Mouse (Mus musculus) midbrain, embryonic 14.5 days (tissue): ENCODE data around the gene Slc25a34. TPM values are rescaled to one million over a fixed set of nuclear protein-coding genes. Genes with fewer than 3 reads are reported as not detected.

Experiments
- ATAC-seq: fragments of 200-750 bp; cut with Nextera tagmentation; 2 replicates; pipeline ENCODE4 v1.8.0; 2017; ENCODE audit warnings: moderate number of reproducible peaks, moderate library complexity; ENCODE audit not compliant: low FRiP score, low TSS enrichment
- DNase-seq: peaks from one replicate; pipeline ENCODE4 v3.0.0-alpha.2; 2015
- H3K27ac ChIP-seq: fragments of 300-500 bp; sonication (generic); replicated peaks from 2 replicates; pipeline ENCODE4 v1.5.1; 2014; ENCODE audit warnings: mild to moderate bottlenecking, low read depth, low read length, moderate library complexity
- H3K27me3 ChIP-seq: fragments of 300-500 bp; sonication (generic); 2 replicates; pipeline ENCODE4 v1.6.1; 2014; ENCODE audit warnings: low read length, control low read depth, mixed read lengths; ENCODE audit not compliant: control insufficient read depth, insufficient read depth
- H3K36me3 ChIP-seq: fragments of 300-500 bp; sonication (generic); 2 replicates; pipeline ENCODE4 v1.6.1; 2014; ENCODE audit warnings: low read length, control low read depth; ENCODE audit not compliant: control insufficient read depth, insufficient read depth
- H3K4me1 ChIP-seq: fragments of 300-500 bp; sonication (generic); 2 replicates; pipeline ENCODE4 v1.6.1; 2014; ENCODE audit warnings: mild to moderate bottlenecking, antibody characterized with exemption, low read length, control low read depth; ENCODE audit not compliant: control insufficient read depth, insufficient read depth
- H3K4me2 ChIP-seq: fragments of 300-500 bp; sonication (generic); 2 replicates; pipeline ENCODE4 v1.6.1; 2014; ENCODE audit warnings: mild to moderate bottlenecking, low read length, moderate library complexity
- H3K4me3 ChIP-seq: fragments of 300-500 bp; sonication (generic); replicated peaks from 2 replicates; pipeline ENCODE4 v1.5.1; 2014; ENCODE audit warnings: low read depth, low read length
- H3K9ac ChIP-seq: fragments of 300-500 bp; sonication (generic); replicated peaks from 2 replicates; pipeline ENCODE4 v1.6.1; 2014; ENCODE audit warnings: mild to moderate bottlenecking, low read length, moderate library complexity
- H3K9me3 ChIP-seq: fragments of 300-500 bp; sonication (generic); 2 replicates; pipeline ENCODE4 v1.6.1; 2016; ENCODE audit warnings: low read length, control low read depth, mixed read lengths; ENCODE audit not compliant: control insufficient read depth
- WGBS: fragments of 180-500 bp; shearing (Covaris S2); extraction: QIAGEN DNeasy Blood & Tissue Kit; methylation state at CpG from one replicate; pipeline ENCODE4 v1.1.7; 2014; 5-methylcytosine and 5-hydroxymethylcytosine counted together
- polyA plus RNA-seq: library from polyadenylated mRNA; unstranded; fragments of >200 nt; fragmentation: Nextera tagmentation; extraction: Ambion mirVana; gene quantifications from 2 replicates; pipeline ENCODE4 v1.2.1, GENCODE M21; 2014

The Slc25a34 gene
- polyA plus RNA-seq, 1 experiment from 2014 or later, result 0.11 TPM

DNA sequence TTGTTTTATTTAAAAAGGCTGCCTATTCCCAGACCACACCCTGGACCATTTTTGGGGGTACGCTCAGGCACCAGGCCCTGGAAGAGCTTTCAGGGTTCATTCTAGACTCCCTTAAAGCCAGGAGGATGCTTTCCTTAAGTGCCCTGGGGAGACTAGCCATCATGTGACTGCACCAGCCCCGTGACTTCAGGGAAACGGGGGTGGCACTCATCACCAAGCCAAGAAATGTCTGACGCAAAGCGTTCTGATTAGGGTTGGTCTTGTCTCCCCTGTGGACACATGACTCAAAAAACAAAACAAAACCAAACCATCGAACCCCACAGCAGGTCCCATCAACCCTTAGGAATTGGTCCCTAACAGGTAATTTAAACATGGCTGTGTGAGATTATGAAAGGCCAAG, 27.7 kb upstream of the Slc25a34 start:
- DNase-seq (no peak), ATAC-seq (no peak)
- no peak overlapping the region for H3K4me2 ChIP-seq
- 86% methylated on average over 6 of the region's 6 CpGs for WGBS
- no peaks in the 10 kb centered on the region for H3K27me3 ChIP-seq
- no peak overlapping the region for H3K4me3 ChIP-seq
- no peaks in the 10 kb centered on the region for H3K9me3 ChIP-seq
- no peak overlapping the region for H3K27ac ChIP-seq
- H3K4me1 ChIP-seq, result peaks cover 4% of the 10 kb centered on the region; the same call in 1 of the 2 replicates
- no peak overlapping the region for H3K9ac ChIP-seq
- H3K36me3 ChIP-seq, result peaks cover 26% of the 10 kb centered on the region; the same call in 1 of the 2 replicates

DNA sequence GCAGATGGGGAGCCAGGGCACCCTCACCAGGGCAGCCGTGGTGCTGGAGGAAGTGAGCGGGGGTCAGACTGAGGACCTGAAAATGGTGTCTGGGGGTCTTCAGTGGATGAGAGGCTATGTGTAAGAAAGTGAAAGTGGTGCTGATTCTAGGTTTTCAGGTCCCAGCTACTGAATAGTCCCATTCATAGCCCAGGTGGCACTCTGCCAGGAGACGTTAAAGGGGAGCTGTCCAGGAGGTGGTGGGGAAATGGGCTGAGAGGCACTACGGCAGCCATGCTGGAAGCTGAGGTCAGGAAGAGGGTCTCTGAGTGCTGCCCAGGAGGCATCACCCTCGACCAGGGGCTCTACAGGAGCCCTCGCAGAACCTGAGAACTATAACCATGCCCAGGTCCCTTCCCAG, 25.6 kb upstream of the Slc25a34 start:
- H3K9me3 ChIP-seq, result no peaks in the 10 kb centered on the region
- H3K4me1 ChIP-seq, result peaks cover 2% of the 10 kb centered on the region; the same call in 1 of the 2 replicates
- DNase-seq (peak; percentile 61), ATAC-seq (no peak)
- H3K9ac ChIP-seq, result no peak overlapping the region
- H3K27me3 ChIP-seq, result no peaks in the 10 kb centered on the region
- peaks cover 25% of the 10 kb centered on the region; the same call in 1 of the 2 replicates for H3K36me3 ChIP-seq
- 0 out of 2 replicates have a peak overlapping the region, but pooled peaks have one; percentile 41 for H3K27ac ChIP-seq
- no peak overlapping the region for H3K4me3 ChIP-seq
- H3K4me2 ChIP-seq, result no peak overlapping the region
- WGBS, result 82% methylated on average over 6 of the region's 6 CpGs

DNA sequence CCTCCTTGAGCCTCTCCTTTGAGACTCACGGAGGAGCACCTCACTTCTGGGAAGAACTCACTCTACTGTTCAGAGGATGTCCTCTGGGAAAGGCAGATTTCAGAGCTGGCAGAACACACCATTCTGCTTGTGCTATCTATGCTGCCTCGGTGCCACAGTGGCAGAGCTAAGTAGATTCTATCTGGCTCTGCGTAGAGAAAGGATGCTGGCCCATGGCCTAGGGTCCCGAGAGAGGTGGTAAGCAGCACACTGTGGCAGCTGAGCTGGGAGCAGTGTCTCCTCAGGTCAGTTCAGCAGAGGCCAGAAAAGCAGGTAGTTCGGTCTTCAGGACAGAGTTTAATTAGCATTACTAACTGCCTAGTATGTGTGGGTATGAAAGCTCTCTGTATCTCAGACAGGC, 24.6 kb upstream of the Slc25a34 start:
- peaks cover 20% of the 10 kb centered on the region; the same call in 1 of the 2 replicates for H3K36me3 ChIP-seq
- no peak overlapping the region for H3K27ac ChIP-seq
- no peaks in the 10 kb centered on the region for H3K9me3 ChIP-seq
- H3K4me1 ChIP-seq, result no peaks in the 10 kb centered on the region
- WGBS, result 92% methylated on average over 5 of the region's 5 CpGs
- H3K9ac ChIP-seq, result no peak overlapping the region
- DNase-seq (no peak), ATAC-seq (no peak)
- H3K4me3 ChIP-seq, result no peak overlapping the region
- no peaks in the 10 kb centered on the region for H3K27me3 ChIP-seq
- no peak overlapping the region for H3K4me2 ChIP-seq

DNA sequence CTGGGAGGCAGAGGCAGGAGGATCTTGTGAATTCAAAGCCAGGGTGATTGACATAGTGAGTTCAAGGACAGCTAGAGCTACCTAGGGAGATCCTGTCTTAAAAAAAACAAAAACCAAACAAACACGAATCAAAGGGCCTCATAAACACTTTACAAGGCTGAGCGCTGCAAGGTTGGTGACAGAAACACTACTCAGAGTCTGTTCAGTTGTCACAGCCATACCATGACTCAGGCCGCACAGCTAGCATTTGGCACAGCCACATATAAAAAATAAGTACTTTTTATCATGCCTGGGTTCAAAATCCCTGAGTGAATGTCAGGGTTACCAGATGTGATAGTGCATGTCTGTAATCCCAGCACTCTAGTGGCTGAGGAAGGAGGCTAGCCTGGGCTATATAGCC, 23.6 kb upstream of the Slc25a34 start:
- no peak for DNase-seq
- H3K9me3 ChIP-seq, result no peaks in the 10 kb centered on the region
- no peaks in the 10 kb centered on the region for H3K27me3 ChIP-seq
- 96% methylated on average over 3 of the region's 3 CpGs for WGBS
- no peaks in the 10 kb centered on the region for H3K4me1 ChIP-seq
- H3K36me3 ChIP-seq, result peaks cover 21% of the 10 kb centered on the region
- H3K4me2 ChIP-seq, result no peak overlapping the region
- no peak overlapping the region for H3K27ac ChIP-seq
- ATAC-seq, result no peak
- H3K9ac ChIP-seq, result no peak overlapping the region
- no peak overlapping the region for H3K4me3 ChIP-seq

DNA sequence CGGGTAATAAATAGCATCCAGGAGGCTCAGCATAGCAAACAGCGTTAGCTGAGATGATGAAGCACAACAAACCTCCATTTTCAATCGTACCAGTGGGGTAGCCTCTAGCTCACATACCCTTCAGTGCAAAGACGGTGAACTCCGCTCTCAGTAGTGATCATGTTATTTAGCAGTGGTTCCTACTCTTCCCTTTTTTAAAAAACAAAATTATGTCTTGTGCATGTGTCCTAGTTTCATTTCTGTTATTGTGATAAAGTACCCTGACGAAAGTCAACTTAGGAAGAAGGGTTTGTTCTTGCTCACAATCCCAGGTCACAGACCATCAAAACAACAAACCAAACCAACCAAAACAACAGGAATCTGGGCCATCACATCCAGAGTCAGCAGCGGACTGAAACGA, 22.4 kb upstream of the Slc25a34 start:
- Histone ChIP-seq H3K9me3 (no peaks in the 10 kb centered on the region), H3K4me2 (no peak overlapping the region), H3K4me1 (no peaks in the 10 kb centered on the region), H3K27ac (no peak overlapping the region), H3K4me3 (no peak overlapping the region), H3K9ac (no peak overlapping the region), H3K36me3 (peaks cover 24% of the 10 kb centered on the region), H3K27me3 (no peaks in the 10 kb centered on the region)
- no peak for ATAC-seq
- no peak for DNase-seq
- 93% methylated on average over 8 of the region's 8 CpGs for WGBS

DNA sequence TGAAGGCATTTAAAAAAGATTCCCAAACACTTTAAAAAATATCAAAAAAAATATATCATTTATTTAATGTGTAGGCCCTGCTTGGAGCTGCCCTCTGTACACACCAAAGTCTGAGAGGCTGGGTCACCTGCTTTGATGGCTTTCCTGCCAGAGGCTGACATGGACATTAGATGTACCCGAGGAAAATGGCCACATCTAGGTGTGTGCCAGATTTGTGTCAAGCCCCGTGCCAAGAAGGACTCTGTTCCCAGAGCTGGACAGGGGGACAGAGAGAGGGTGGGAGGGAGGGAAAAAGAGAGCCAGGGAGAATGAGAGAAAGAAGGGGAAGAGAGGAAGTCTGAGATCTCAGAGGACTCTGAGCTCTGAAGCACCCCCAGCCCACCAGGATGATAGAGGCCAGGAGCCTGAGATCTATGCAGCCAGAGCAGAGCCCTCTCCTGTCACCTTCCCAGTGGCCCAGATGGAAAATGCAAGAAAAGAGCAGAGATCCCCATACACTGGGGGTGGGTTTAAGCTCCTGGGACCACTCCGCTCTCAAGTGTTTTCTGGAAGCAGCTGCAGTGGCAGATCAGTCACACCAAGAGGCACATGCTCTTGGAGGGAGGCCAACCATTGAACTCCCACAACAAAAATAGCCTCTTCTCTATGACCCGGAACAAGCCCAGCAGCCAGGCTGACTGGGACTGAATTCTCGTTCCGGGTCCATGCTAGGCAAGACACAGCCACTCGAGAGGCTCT, 19.7 kb upstream of the Slc25a34 start:
- Histone ChIP-seq H3K9me3 (no peaks in the 10 kb centered on the region), H3K36me3 (peaks cover 37% of the 10 kb centered on the region)
- DNase-seq, result peak; percentile 77

DNA sequence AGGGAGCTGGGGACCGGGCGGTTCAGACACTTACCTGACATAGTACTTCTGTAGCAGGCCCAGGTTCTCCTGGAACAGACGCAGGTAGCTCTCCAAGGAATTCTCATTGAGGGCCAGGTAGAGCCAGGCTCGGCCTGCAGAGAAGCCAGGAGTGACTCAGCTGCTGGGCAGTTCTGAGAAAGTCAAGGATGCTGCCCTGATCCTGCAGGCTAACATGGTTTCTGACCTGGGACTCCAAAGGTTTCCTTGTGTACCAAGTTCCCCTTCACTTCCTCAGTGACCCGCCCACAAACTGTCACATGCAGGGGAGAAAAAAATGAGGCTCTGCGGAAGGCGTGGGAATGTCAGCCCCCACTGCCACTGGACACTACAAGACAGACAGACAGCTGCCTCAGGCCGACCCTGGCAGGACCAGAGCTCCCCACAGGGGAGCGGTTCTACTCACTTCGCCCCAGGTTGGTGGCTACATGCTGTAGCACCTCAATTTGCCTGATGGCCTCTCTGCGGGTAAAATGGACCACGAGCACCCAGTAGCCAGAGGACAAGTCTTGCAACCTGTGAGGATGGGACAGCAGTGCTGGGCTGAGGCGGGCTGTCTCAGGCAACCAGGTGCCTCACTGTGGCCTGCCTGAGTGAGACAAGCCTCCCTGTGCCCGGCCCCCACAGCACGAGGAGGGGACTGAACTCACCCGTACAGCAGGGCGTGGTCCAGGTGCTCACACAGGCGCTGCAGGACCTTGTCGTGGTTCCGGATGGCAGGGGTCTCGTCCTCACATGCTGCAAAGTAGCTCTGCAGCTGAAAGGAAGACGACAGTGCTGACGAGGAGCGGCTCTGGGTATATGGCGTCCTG, 18.6 kb upstream of the Slc25a34 start:
- H3K9ac ChIP-seq, result no peak overlapping the region
- ATAC-seq (no peak), DNase-seq (no peak)
- no peaks in the 10 kb centered on the region for H3K9me3 ChIP-seq
- no peaks in the 10 kb centered on the region for H3K27me3 ChIP-seq
- 92% methylated on average over 25 of the region's 25 CpGs for WGBS
- H3K4me1 ChIP-seq, result no peaks in the 10 kb centered on the region
- H3K4me2 ChIP-seq, result no peak overlapping the region
- peaks cover 45% of the 10 kb centered on the region for H3K36me3 ChIP-seq
- no peak overlapping the region for H3K4me3 ChIP-seq
- 0 out of 2 replicates have a peak overlapping the region, but pooled peaks have one; percentile 20 for H3K27ac ChIP-seq

More for the DNA sequence above, 19.7 kb upstream of the Slc25a34 start:
- ATAC-seq, result peak; percentile 55; the same call in 1 of the 2 replicates
- Histone ChIP-seq H3K9ac (no peak overlapping the region), H3K4me3 (no peak overlapping the region), H3K4me2 (no peak overlapping the region), H3K27ac (peak overlapping the region; percentile 63), H3K27me3 (no peaks in the 10 kb centered on the region), H3K4me1 (no peaks in the 10 kb centered on the region)
- WGBS, result 50% methylated on average over 7 of the region's 7 CpGs

DNA sequence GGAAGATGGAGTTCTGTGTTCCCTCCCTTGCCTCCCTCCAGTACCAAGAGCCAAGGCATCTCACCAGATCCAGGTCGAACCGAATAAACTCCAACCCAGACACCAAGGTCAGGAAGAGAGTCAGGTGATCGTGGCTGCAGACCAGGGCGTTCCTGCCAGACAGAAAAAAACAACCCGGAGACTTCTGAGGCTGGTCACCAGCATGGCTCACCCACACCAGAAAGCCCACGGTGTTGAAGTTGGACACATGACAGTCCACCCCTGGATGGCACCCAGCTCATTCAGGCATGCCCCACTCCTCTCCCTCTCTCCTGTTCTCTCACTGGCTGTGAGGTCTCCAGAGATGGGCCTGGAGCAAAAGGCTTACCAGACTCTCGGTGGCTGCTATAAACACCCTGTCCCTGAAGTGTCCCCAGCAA, 17.7 kb upstream of the Slc25a34 start:
- H3K9ac ChIP-seq, result no peak overlapping the region
- H3K9me3 ChIP-seq, result no peaks in the 10 kb centered on the region
- H3K4me1 ChIP-seq, result no peaks in the 10 kb centered on the region
- H3K27ac ChIP-seq, result no peak overlapping the region
- DNase-seq (no peak), ATAC-seq (no peak)
- no peaks in the 10 kb centered on the region for H3K27me3 ChIP-seq
- no peak overlapping the region for H3K4me3 ChIP-seq
- H3K36me3 ChIP-seq, result peaks cover 53% of the 10 kb centered on the region
- WGBS, result 84% methylated on average over 7 of the region's 7 CpGs
- H3K4me2 ChIP-seq, result no peak overlapping the region
